Mouse (Mus musculus): ENCODE results near the gene Gm42957. TPM values are rescaled to one million over a fixed set of nuclear protein-coding genes. Genes with fewer than 3 reads are reported as not detected.
"Not testable (repeated sequence)": the region's sequence is repeated elsewhere in the genome, so short reads cannot be mapped to it uniquely, and the experiment has no call there.

Gm42957 gene
- total RNA-seq, 2 experiments from 2014 or later = 0.23 to 0.25 TPM

GRCm38 (mm10) chr3:96617941-96618340 lies 17.3 kb upstream of the Gm42957 start:
- no peak for DNase-seq (ENCODE audit: low spot score in 2 of 2)

GRCm38 (mm10) chr3:96623201-96623600 lies 12.1 kb upstream of the Gm42957 start:
- no peak for DNase-seq (ENCODE audit: low spot score in 2 of 2)

GRCm38 (mm10) chr3:96629729-96630600 lies 5.3 kb upstream of the Gm42957 start, which contains the start of gene Rbm8a:
Gene Rbm8a (plus strand): TSS chr3:96629933.
- DNase-seq (ENCODE audit: low spot score in 2 of 2) = peak; percentile 79 to 92

- no peak for DNase-seq (ENCODE audit: low spot score in 2 of 2)
Observed at GRCm38 (mm10) chr3:96632058-96632457, 3.2 kb upstream of the Gm42957 start.

- no peak for DNase-seq (ENCODE audit: low spot score in 2 of 2)
Observed at GRCm38 (mm10) chr3:96634015-96634414, 1.3 kb upstream of the Gm42957 start.

- no peak for DNase-seq (ENCODE audit: low spot score in 2 of 2)
Observed at GRCm38 (mm10) chr3:96635906-96636305, 632 bp downstream of the Gm42957 start.

GRCm38 (mm10) chr3:96636448-96636847 lies 1.2 kb downstream of the Gm42957 start:
- no peak for DNase-seq (ENCODE audit: low spot score in 2 of 2)

- peak in 1 of 2 experiments; percentile 27 for DNase-seq (ENCODE audit: low spot score in 2 of 2)
Observed at GRCm38 (mm10) chr3:96639219-96639618, 3.9 kb downstream of the Gm42957 start.

GRCm38 (mm10) chr3:96645018-96645649 lies 9.9 kb downstream of the Gm42957 start, which contains the start of gene Itga10:
Gene Itga10 (plus strand): TSS chr3:96645584.
- no peak for DNase-seq (ENCODE audit: low spot score in 2 of 2)

- no peak for DNase-seq (ENCODE audit: low spot score in 2 of 2)
Observed at GRCm38 (mm10) chr3:96647365-96647764, 12.1 kb downstream of the Gm42957 start.

- DNase-seq (ENCODE audit: low spot score in 2 of 2) = no peak
Observed at GRCm38 (mm10) chr3:96660901-96661300, 25.6 kb downstream of the Gm42957 start.

GRCm38 (mm10) chr3:96662731-96663316 lies 27.6 kb downstream of the Gm42957 start:
- no peak for DNase-seq (ENCODE audit: low spot score in 2 of 2)

GRCm38 (mm10) chr3:96663432-96664239 lies 28.4 kb downstream of the Gm42957 start:
- DNase-seq (ENCODE audit: low spot score in 2 of 2) = peak; percentile 54 to 68

- DNase-seq (ENCODE audit: low spot score in 2 of 2) = not testable (repeated sequence)
Observed at GRCm38 (mm10) chr3:96665732-96666363, 30.6 kb downstream of the Gm42957 start.

GRCm38 (mm10) chr3:96666916-96667315 lies 31.6 kb downstream of the Gm42957 start:
- no peak for DNase-seq (ENCODE audit: low spot score in 2 of 2)

GRCm38 (mm10) chr3:96667316-96667715 lies 32.0 kb downstream of the Gm42957 start:
- DNase-seq (ENCODE audit: low spot score in 2 of 2) = no peak

- no peak for DNase-seq (ENCODE audit: low spot score in 2 of 2)
Observed at GRCm38 (mm10) chr3:96668424-96669067, 33.3 kb downstream of the Gm42957 start.

GRCm38 (mm10) chr3:96669727-96670468 lies 34.6 kb downstream of the Gm42957 start, which contains the start of gene Ankrd35:
Gene Ankrd35 (plus strand): TSS chr3:96670131.
- DNase-seq (ENCODE audit: low spot score in 2 of 2) = peak; percentile 32 to 42

GRCm38 (mm10) chr3:96671519-96671918 lies 36.2 kb downstream of the Gm42957 start:
- DNase-seq (ENCODE audit: low spot score in 2 of 2) = no peak

Data from adrenal gland, postnatal 4 days (tissue).